Mouse (Mus musculus): ENCODE data around the gene Pi4k2b.

DNA sequence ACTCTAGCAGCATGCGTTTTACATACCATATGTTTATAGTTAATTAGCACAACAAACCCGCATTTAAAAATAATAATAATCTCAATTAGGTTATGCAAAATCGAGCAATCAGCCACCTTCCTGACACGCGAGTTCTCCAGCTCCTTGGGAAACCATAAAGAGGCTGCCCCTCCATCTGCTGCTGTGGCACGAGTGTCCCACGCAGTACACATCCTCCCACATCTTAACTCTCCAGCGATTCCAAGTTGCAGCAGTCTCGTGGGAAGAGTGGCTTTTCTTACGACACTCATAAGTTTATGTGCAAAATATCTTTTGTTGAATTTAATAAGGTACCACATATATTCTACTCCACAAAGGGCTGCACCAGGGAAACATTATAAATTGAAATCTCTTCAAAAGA is 71.1 kb downstream of the Pi4k2b start:
- TF ChIP-seq POLR2A (IDR thresholded peaks at IDR 0.05; ENCODE audit: low read depth, low read length): no peak
- no peak for TF ChIP-seq CTCF (conservative IDR thresholded peaks at IDR 0.05; ENCODE audit: insufficient read depth, insufficient read length, low read depth, low read length)

All from kidney, adult 2 months (tissue).